ENCODE assay signal across 8 mouse cellular contexts in the genomic region with DNA sequence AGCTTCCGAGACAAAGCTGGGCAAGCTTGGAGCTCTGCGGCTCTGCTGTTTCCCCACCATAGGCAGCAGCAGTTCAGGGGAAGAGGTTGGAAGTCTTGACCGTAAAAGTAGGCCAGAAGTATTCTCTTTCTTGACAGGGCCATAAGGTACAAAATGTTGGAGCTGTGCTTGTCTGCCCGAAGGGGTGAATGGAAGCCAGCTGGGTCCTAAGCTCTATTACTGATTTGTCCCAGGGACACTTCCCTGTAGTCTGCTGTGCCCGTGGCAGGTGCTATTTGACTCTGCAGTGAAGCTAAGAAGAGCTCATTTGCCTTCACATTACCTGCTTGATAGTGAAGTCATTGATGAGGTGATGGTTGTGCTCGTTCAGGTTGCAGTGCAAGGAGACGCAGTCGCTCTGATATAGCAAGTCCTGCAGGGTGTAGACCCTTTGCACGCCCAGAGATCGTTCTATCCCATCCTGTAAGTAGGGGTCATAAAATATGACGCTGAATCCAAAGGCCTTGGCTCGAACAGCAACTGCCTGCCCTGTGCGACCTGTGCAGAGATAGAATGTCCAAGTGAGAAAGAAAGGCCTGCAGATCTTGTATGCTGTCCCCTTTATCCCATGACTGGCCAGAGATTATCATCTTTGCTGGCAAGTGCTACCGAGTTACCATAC.
"Had no signal": no experiment of that assay in that cellular context is flagged by ENCODE, and none has a peak within 500 bp of the region (broad histone marks: within the 10 kb centered on the region; RNA-seq: fewer than 3 reads in every experiment).

No protein-coding gene starts in this region.

- DNase-seq: kidney, adult 2 months; kidney, postnatal 36 days; layer of hippocampus, postnatal 36 days; liver; lung, adult 18-20 months; retina, postnatal 1 day; right cerebral cortex, postnatal 25 days; thymus, postnatal 25 days had no signal
